Mouse (Mus musculus) cerebellum, adult 2 months (tissue): ENCODE results near the gene Adra1b. TPM values are rescaled to one million over a fixed set of nuclear protein-coding genes. Genes with fewer than 3 reads are reported as not detected.

Experiments used
- DNase-seq, 2 experiments: peaks; one replicate each; pipeline ENCODE4 v3.0.0; 2021
- H3K27ac ChIP-seq: fragments of 200-500 bp; 2 replicates; pipeline ENCODE4 v1.5.1; 2012; ENCODE audit warnings: low read length, control low read depth, inconsistent platforms; ENCODE audit not compliant: insufficient read depth
- H3K27me3 ChIP-seq: fragments of 200-500 bp; 2 replicates; pipeline ENCODE4 v1.6.1; 2012; ENCODE audit warnings: inconsistent platforms, mild to moderate bottlenecking, low read length, moderate library complexity; ENCODE audit not compliant: control insufficient read depth, insufficient read depth
- H3K4me1 ChIP-seq: fragments of 200-500 bp; 2 replicates; pipeline ENCODE4 v1.6.1; 2011; ENCODE audit warnings: low read length; ENCODE audit not compliant: control insufficient read depth, insufficient read depth
- H3K4me3 ChIP-seq: fragments of 200-500 bp; replicated peaks from 2 replicates; pipeline ENCODE3; 2011; ENCODE audit warnings: mild to moderate bottlenecking, low read depth, low read length, control low read depth; ENCODE audit not compliant: insufficient read depth
- CTCF ChIP-seq: fragments of 200-500 bp; IDR thresholded peaks from 2 replicates; pipeline ENCODE4 v1.5.1; 2011; ENCODE audit warnings: low read depth, mild to moderate bottlenecking, control low read depth, low read length, moderate library complexity, borderline replicate concordance; ENCODE audit not compliant: insufficient read depth
- POLR2A ChIP-seq: fragments of 200-500 bp; IDR thresholded peaks from 2 replicates; pipeline ENCODE4 v1.6.1; 2011; ENCODE audit warnings: low read length, control low read depth, borderline replicate concordance; ENCODE audit not compliant: insufficient read depth
- WGBS: fragments of 180-500 bp; shearing (Covaris S2); methylation state at CpG from one replicate; pipeline ENCODE4 v1.1.7; 2018; 5-methylcytosine and 5-hydroxymethylcytosine counted together
- polyA plus RNA-seq: library from polyadenylated mRNA; depleted of rRNA; stranded (reverse); fragments of >200 nt; gene quantifications from 2 replicates; pipeline ENCODE4 v1.2.3, GENCODE M21; 2012

Adra1b gene
- polyA plus RNA-seq, 1 experiment = 10.4 TPM

- no peak for DNase-seq
- WGBS = 7% methylated on average over 8 of the region's 8 CpGs
- H3K27me3 ChIP-seq = no peaks in the 10 kb centered on the region
- H3K4me3 ChIP-seq = no peak overlapping the region
- H3K27ac ChIP-seq = no peak overlapping the region
- TF ChIP-seq POLR2A (no peak), CTCF (no peak)
- H3K4me1 ChIP-seq = no peaks in the 10 kb centered on the region
These were observed 105.0 kb downstream of the Adra1b start for GRCm38 (mm10) chr11:43795992-43796391.

GRCm38 (mm10) chr11:43790446-43790845, 110.6 kb downstream of the Adra1b start:
- DNase-seq = no peak
- Histone ChIP-seq H3K4me1 (no peaks in the 10 kb centered on the region), H3K27ac (no peak overlapping the region), H3K27me3 (no peaks in the 10 kb centered on the region), H3K4me3 (no peak overlapping the region)
- 84% methylated on average over 6 of the region's 6 CpGs for WGBS
- TF ChIP-seq POLR2A (no peak), CTCF (no peak)

GRCm38 (mm10) chr11:43783772-43784171, 117.2 kb downstream of the Adra1b start:
- Histone ChIP-seq H3K27me3 (no peaks in the 10 kb centered on the region), H3K27ac (no peak overlapping the region), H3K4me1 (no peaks in the 10 kb centered on the region), H3K4me3 (no peak overlapping the region)
- DNase-seq = peak; percentile 49 to 66
- TF ChIP-seq POLR2A (no peak), CTCF (peak; percentile 88)
- 9% methylated on average over 2 of the region's 2 CpGs for WGBS

GRCm38 (mm10) chr11:43783106-43783505, 117.9 kb downstream of the Adra1b start:
- WGBS = 58% methylated on average over 5 of the region's 5 CpGs
- no peak overlapping the region for H3K27ac ChIP-seq
- H3K4me1 ChIP-seq = no peaks in the 10 kb centered on the region
- TF ChIP-seq CTCF (no peak), POLR2A (no peak)
- no peak for DNase-seq
- H3K27me3 ChIP-seq = no peaks in the 10 kb centered on the region
- no peak overlapping the region for H3K4me3 ChIP-seq

GRCm38 (mm10) chr11:43779551-43779950, 121.5 kb downstream of the Adra1b start:
- no peak for DNase-seq
- H3K27ac ChIP-seq = no peak overlapping the region
- 82% methylated on average over 5 of the region's 5 CpGs for WGBS
- no peaks in the 10 kb centered on the region; the same call in 1 of the 2 replicates for H3K27me3 ChIP-seq
- TF ChIP-seq POLR2A (no peak), CTCF (no peak)
- H3K4me1 ChIP-seq = no peaks in the 10 kb centered on the region
- no peak overlapping the region for H3K4me3 ChIP-seq

- no peak for DNase-seq
- Histone ChIP-seq H3K4me3 (no peak overlapping the region), H3K27me3 (no peaks in the 10 kb centered on the region; the same call in 1 of the 2 replicates), H3K4me1 (no peaks in the 10 kb centered on the region), H3K27ac (no peak overlapping the region)
- no peak for TF ChIP-seq POLR2A
- no peak for TF ChIP-seq CTCF
- 22% methylated on average over 8 of the region's 8 CpGs for WGBS
These were observed 124.7 kb downstream of the Adra1b start for GRCm38 (mm10) chr11:43776324-43776694.

GRCm38 (mm10) chr11:43775469-43776323, 125.3 kb downstream of the Adra1b start:
- no peak for DNase-seq
- Histone ChIP-seq H3K4me1 (no peaks in the 10 kb centered on the region), H3K27me3 (no peaks in the 10 kb centered on the region; the same call in 1 of the 2 replicates), H3K27ac (no peak overlapping the region), H3K4me3 (no peak overlapping the region)
- WGBS = 13% methylated on average over 63 of the region's 63 CpGs
- TF ChIP-seq CTCF = no peak
- TF ChIP-seq POLR2A = no peak

GRCm38 (mm10) chr11:43773725-43774124, 127.3 kb downstream of the Adra1b start:
- no peaks in the 10 kb centered on the region for H3K4me1 ChIP-seq
- no peaks in the 10 kb centered on the region; the same call in 1 of the 2 replicates for H3K27me3 ChIP-seq
- WGBS = 32% methylated on average over 5 of the region's 5 CpGs
- TF ChIP-seq CTCF (no peak), POLR2A (no peak)
- H3K27ac ChIP-seq = no peak overlapping the region
- DNase-seq = no peak
- no peak overlapping the region for H3K4me3 ChIP-seq
